Mouse (Mus musculus): ENCODE data around the gene Nudt13. TPM values are rescaled to one million over a fixed set of nuclear protein-coding genes. Genes with fewer than 3 reads are reported as not detected.

Nudt13 gene
- 8.5 and 12.6 TPM in 2 replicates for polyA plus RNA-seq (2014; fragmentation: Nextera tagmentation; extraction: Ambion mirVana)

DNA sequence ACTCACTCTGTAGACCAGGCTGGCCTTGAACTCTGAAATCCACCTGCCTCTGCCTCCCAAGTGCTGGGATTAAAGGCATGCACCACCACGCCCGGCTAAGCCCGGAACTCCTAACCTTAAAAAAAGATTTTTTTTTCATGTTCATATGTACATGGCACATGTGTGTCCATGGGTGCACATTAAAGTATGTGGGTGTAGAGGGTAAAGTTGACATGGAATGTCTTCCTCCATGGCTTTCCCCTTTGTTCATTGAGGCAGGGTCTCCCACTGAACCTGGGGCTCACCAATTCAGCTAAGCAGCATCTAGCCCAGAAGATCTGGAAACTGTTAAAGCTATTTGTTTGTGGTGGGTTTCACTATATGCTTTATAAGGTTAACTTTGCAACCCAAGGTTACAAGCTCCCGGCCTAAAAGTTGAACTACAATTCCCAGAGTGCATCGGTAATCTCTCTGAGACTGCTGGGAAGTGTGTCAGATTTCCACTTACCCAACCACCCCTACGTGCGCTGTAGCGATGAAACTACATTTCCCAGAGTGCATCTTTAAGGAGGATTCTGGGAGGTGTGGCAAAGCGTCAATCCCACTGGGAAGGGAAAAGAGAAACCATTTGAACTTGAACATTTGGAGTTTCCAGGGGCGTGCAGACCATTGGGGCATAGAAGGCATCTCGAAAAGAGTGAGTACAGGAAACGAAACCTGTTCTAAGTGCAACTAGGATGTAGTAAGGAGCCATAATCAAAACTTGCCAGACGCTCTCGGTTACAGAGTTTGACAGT lies at the start of gene Nudt13:
Gene Nudt13, plus strand, starts transcription at position 581 of the 776 bp plus-strand sequence.
- ATAC-seq (replicated peaks; ENCODE audit: low FRiP score) = peak; percentile 96
- peak within 1 kb of the TSS; percentile 57 for H3K9ac ChIP-seq (ENCODE audit: low read length)
- peak within 1 kb of the TSS; percentile 51 for H3K4me3 ChIP-seq (ENCODE audit: low read depth, low read length)
- WGBS = 25% methylated on average over 14 of the region's 14 CpGs
- no peaks in the 10 kb centered on the region; the same call in 1 of the 2 replicates for H3K4me1 ChIP-seq (replicated peaks; ENCODE audit: control insufficient read depth, insufficient read depth, low read length)
- H3K9me3 ChIP-seq (ENCODE audit: control insufficient read depth, low read length) = no peaks in the 10 kb centered on the region
- H3K27me3 ChIP-seq (ENCODE audit: control insufficient read depth, insufficient read depth, low read length) = no peaks in the 10 kb centered on the region
- H3K27ac ChIP-seq (ENCODE audit: low read depth, low read length) = no peak within 1 kb of the TSS
- peak within 1 kb of the TSS; percentile 41 for H3K4me2 ChIP-seq (ENCODE audit: low read depth, low read length, severe bottlenecking)
- H3K36me3 ChIP-seq (ENCODE audit: control insufficient read depth, insufficient read depth, low read length) = no peaks in the 10 kb centered on the region
- peak; percentile 78 for DNase-seq (ENCODE audit: low spot score)

DNA sequence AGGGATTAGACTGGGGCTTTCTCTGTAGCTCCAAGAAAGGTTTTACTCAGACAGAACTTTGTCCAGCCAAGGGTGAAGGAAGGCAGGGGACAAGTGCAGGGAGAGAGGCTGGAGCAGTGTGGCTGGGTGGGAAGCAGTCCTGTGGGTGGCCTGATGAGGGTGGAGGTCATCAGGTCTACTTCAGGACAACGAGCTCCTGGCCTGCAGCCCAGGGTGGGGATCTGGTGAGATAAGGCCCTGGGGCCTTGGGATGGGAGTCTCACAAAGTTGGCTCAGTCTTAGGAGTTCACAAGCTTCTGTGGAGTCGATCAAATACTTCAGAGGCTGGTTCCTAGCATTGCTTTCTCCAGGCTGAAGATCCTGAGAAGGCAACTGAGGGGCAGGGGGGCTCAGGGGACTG lies 49.2 kb upstream of the Nudt13 start:
- Histone ChIP-seq H3K4me2 (ENCODE audit: low read depth, low read length, severe bottlenecking) (no peak overlapping the region), H3K4me1 (replicated peaks; ENCODE audit: control insufficient read depth, insufficient read depth, low read length) (0 out of 2 replicates have a peak, but pooled peaks cover 2% of the 10 kb centered on the region), H3K27ac (ENCODE audit: low read depth, low read length) (no peak overlapping the region), H3K9ac (ENCODE audit: low read length) (no peak overlapping the region), H3K4me3 (ENCODE audit: low read depth, low read length) (no peak overlapping the region), H3K9me3 (ENCODE audit: control insufficient read depth, low read length) (no peaks in the 10 kb centered on the region), H3K27me3 (ENCODE audit: control insufficient read depth, insufficient read depth, low read length) (no peaks in the 10 kb centered on the region), H3K36me3 (ENCODE audit: control insufficient read depth, insufficient read depth, low read length) (no peaks in the 10 kb centered on the region)
- 67% methylated on average over 2 of the region's 2 CpGs for WGBS
- no peak for ATAC-seq (replicated peaks; ENCODE audit: low FRiP score)
- DNase-seq (ENCODE audit: low spot score) = no peak

DNA sequence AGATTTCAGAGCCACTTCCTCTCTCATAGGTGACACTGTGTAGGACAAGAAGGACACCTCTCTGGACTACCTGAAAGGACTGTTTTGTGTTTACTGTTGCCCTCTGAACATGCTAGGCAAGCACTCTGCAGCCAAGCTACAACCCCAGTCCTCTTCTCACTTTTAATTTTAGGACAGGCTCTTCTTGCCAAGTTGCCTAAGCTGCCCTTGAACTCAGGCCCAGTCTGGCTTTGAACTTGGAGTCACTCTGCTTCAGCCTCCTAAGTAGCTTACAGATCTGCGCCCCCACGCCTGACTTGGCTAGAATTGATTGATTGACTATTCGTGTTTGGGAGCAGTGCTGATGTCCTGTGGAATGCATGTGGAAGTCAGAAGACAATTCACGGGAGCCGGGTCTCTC lies 48.6 kb upstream of the Nudt13 start:
- Histone ChIP-seq H3K36me3 (ENCODE audit: control insufficient read depth, insufficient read depth, low read length) (no peaks in the 10 kb centered on the region), H3K4me2 (ENCODE audit: low read depth, low read length, severe bottlenecking) (no peak overlapping the region), H3K27me3 (ENCODE audit: control insufficient read depth, insufficient read depth, low read length) (no peaks in the 10 kb centered on the region), H3K27ac (ENCODE audit: low read depth, low read length) (no peak overlapping the region), H3K9me3 (ENCODE audit: control insufficient read depth, low read length) (no peaks in the 10 kb centered on the region), H3K4me3 (ENCODE audit: low read depth, low read length) (no peak overlapping the region), H3K9ac (ENCODE audit: low read length) (no peak overlapping the region), H3K4me1 (replicated peaks; ENCODE audit: control insufficient read depth, insufficient read depth, low read length) (0 out of 2 replicates have a peak, but pooled peaks cover 2% of the 10 kb centered on the region)
- 86% methylated on average over 5 of the region's 5 CpGs for WGBS
- DNase-seq (ENCODE audit: low spot score) = no peak
- no peak for ATAC-seq (replicated peaks; ENCODE audit: low FRiP score)

DNA sequence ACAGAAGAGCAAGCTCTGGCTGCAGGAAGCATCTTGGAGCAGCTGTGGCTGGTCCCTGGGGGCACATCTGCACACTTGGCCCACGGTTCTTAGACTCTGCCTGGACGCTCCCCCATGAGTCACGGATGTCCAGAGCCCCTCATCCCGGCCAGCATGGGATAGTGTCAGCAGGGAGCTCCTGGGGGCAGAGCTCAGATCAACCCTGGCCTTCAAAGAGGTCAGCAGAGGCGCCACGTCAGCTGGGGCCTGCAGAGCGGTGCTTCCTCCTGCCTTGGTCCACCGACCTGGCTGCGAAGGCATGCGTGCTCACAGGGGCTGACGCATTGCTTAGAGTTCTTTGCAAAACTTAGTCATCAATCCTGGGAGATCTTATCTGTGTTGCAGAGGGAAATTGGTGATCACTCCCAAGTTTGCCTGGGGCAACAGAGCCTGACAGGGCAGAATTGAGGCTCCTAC lies 47.7 kb upstream of the Nudt13 start:
- H3K27me3 ChIP-seq (ENCODE audit: control insufficient read depth, insufficient read depth, low read length) = no peaks in the 10 kb centered on the region
- no peak overlapping the region for H3K9ac ChIP-seq (ENCODE audit: low read length)
- no peak overlapping the region for H3K4me3 ChIP-seq (ENCODE audit: low read depth, low read length)
- no peak overlapping the region for H3K27ac ChIP-seq (ENCODE audit: low read depth, low read length)
- no peak overlapping the region for H3K4me2 ChIP-seq (ENCODE audit: low read depth, low read length, severe bottlenecking)
- DNase-seq (ENCODE audit: low spot score) (no peak), ATAC-seq (replicated peaks; ENCODE audit: low FRiP score) (no peak)
- 79% methylated on average over 11 of the region's 11 CpGs for WGBS
- H3K4me1 ChIP-seq (replicated peaks; ENCODE audit: control insufficient read depth, insufficient read depth, low read length) = 0 out of 2 replicates have a peak, but pooled peaks cover 2% of the 10 kb centered on the region
- H3K36me3 ChIP-seq (ENCODE audit: control insufficient read depth, insufficient read depth, low read length) = no peaks in the 10 kb centered on the region
- no peaks in the 10 kb centered on the region for H3K9me3 ChIP-seq (ENCODE audit: control insufficient read depth, low read length)

DNA sequence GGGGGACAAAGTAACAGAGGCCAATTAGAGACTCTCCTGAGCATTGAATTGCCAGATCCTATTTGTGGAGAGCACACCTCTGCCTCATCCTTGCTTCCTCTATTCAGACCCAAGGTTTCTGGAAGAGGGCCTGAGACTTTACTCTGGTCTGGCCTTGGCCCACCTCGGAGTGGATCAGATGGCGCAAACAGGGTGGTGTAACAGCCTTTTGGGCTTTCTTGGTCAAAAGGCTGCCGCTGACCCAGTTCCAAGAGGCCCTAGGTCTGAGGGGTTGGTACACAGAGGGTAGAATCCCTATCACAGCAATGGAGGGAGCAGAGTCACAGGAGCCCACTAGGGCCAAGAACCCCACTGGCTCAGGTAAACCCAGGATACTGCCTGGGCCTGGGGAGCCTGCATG lies 46.5 kb upstream of the Nudt13 start:
- Histone ChIP-seq H3K4me2 (ENCODE audit: low read depth, low read length, severe bottlenecking) (no peak overlapping the region), H3K4me1 (replicated peaks; ENCODE audit: control insufficient read depth, insufficient read depth, low read length) (0 out of 2 replicates have a peak, but pooled peaks cover 2% of the 10 kb centered on the region), H3K9me3 (ENCODE audit: control insufficient read depth, low read length) (no peaks in the 10 kb centered on the region), H3K27me3 (ENCODE audit: control insufficient read depth, insufficient read depth, low read length) (no peaks in the 10 kb centered on the region), H3K36me3 (ENCODE audit: control insufficient read depth, insufficient read depth, low read length) (no peaks in the 10 kb centered on the region), H3K4me3 (ENCODE audit: low read depth, low read length) (no peak overlapping the region), H3K9ac (ENCODE audit: low read length) (no peak overlapping the region), H3K27ac (ENCODE audit: low read depth, low read length) (no peak overlapping the region)
- DNase-seq (ENCODE audit: low spot score) (no peak), ATAC-seq (replicated peaks; ENCODE audit: low FRiP score) (no peak)
- 91% methylated on average over 3 of the region's 3 CpGs for WGBS

DNA sequence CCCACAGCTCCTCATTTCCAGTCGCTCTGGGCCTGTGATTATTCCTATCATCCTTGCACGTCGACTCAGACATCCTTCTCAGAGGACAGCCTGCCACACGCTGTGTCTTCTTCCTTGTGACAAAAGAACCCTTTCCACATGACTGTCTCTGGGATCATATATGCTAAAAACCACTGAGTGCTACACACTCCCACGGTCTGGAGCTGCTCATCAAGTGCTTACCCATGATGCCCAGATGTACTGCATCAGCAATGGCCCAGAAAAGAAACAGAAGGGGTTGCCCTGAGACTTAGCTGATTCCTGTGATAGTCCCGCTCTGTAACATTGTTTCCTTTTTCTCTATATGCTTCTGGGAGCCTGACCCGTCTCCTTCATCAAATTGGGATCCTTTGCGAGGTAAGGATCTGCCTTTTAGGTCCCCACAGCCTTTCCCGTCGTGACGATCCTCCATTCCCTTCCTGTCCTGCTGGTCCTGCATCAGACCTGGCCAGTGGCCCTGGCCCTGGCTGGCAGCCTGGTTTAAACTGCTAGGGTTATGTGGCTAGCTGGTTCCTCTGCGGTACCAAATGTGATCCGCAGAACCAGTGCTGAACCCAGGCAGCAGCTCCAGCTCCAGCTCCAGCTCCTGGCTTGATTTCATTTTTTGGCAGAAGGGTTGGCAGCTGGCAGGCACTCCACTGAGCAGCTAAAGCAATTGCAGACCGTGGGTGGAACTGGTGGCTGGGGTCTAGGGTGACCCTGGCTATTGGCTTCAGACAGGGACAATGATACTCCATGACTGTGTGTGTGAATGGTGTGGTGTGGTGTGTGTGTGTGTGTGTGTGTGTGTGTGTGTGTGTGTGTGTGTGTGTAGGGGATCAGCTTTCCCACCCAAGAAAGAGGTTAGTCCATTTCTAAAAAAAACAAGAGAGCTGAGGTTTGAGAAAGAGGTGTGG lies 44.0 kb upstream of the Nudt13 start:
- WGBS = 73% methylated on average over 14 of the region's 14 CpGs
- no peak for ATAC-seq (replicated peaks; ENCODE audit: low FRiP score)
- no peak overlapping the region for H3K4me2 ChIP-seq (ENCODE audit: low read depth, low read length, severe bottlenecking)
- H3K4me1 ChIP-seq (replicated peaks; ENCODE audit: control insufficient read depth, insufficient read depth, low read length) = 0 out of 2 replicates have a peak, but pooled peaks cover 2% of the 10 kb centered on the region
- no peaks in the 10 kb centered on the region for H3K27me3 ChIP-seq (ENCODE audit: control insufficient read depth, insufficient read depth, low read length)
- no peak overlapping the region for H3K4me3 ChIP-seq (ENCODE audit: low read depth, low read length)
- no peak overlapping the region for H3K27ac ChIP-seq (ENCODE audit: low read depth, low read length)
- no peaks in the 10 kb centered on the region for H3K9me3 ChIP-seq (ENCODE audit: control insufficient read depth, low read length)
- H3K9ac ChIP-seq (ENCODE audit: low read length) = no peak overlapping the region
- no peak for DNase-seq (ENCODE audit: low spot score)
- no peaks in the 10 kb centered on the region for H3K36me3 ChIP-seq (ENCODE audit: control insufficient read depth, insufficient read depth, low read length)

DNA sequence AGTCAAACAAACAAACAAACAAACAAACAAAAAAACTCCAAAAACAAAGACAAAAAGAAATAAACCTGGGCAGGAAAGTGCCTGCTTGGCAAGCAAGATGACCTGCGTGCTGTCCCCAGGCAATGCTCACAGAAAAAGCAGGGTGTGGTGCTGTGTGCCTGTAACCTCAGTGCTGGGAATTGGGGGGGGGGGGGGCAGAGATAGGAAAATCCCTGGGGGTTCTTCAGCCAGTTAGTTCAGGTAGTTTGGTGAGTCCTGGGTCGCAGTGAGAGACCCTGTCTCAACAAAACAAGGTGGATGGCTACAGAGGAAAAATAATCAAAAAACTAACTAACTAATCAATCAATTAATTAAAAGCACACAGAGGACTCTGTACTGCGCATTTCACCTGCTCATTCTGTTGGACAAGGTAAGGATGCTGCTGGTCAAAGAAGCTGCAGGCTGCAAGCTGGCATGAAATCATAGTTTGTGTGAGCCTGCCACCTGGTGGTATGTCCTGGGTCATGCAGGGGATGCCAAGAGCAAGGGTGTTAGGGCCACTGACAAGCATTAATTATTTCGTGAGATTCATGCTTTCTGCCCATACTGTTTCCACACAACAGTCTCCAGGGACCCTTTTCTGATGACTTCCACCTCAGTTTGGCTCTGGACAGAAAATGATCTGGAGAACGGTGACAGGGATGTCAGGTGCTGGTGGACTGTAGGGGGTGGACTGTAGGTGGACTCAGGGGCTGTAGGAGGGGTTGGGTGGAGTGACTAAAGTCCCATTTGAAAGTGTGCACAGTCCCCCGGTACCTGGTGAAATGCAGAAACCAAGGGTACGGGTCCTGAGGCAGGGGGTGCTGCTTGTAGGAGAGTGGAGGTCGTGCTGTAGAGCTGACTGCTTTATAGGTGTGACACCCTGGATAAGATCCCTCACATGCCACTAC lies 36.0 kb upstream of the Nudt13 start:
- no peak overlapping the region for H3K9ac ChIP-seq (ENCODE audit: low read length)
- ATAC-seq (replicated peaks; ENCODE audit: low FRiP score) (peak; percentile 76), DNase-seq (ENCODE audit: low spot score) (peak; percentile 90)
- no peaks in the 10 kb centered on the region for H3K9me3 ChIP-seq (ENCODE audit: control insufficient read depth, low read length)
- H3K36me3 ChIP-seq (ENCODE audit: control insufficient read depth, insufficient read depth, low read length) = no peaks in the 10 kb centered on the region
- H3K4me2 ChIP-seq (ENCODE audit: low read depth, low read length, severe bottlenecking) = no peak overlapping the region
- H3K4me1 ChIP-seq (replicated peaks; ENCODE audit: control insufficient read depth, insufficient read depth, low read length) = no peaks in the 10 kb centered on the region
- WGBS = 55% methylated on average over 8 of the region's 8 CpGs
- H3K27me3 ChIP-seq (ENCODE audit: control insufficient read depth, insufficient read depth, low read length) = no peaks in the 10 kb centered on the region
- no peak overlapping the region for H3K27ac ChIP-seq (ENCODE audit: low read depth, low read length)
- no peak overlapping the region for H3K4me3 ChIP-seq (ENCODE audit: low read depth, low read length)

DNA sequence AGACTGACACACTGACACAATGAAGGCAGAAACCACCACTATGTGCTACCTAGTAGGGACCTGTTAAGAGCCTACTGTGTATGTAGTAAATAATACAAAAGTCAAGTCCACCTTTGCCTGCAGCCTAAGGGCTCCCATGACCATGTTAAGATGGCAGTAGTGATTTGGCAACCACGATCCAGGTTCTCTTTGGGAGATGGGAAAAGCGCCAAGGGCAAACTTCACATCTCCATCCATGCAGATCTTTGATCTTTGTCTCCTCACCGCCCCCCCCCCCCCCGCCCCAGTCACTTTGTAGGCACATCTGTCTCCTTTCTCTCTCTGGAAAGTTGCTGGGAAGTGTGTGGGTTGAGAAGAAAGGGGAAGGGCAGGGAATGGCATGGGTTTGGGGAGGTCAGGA lies 32.2 kb upstream of the Nudt13 start:
- 74% methylated on average over 4 of the region's 4 CpGs for WGBS
- no peak for ATAC-seq (replicated peaks; ENCODE audit: low FRiP score)

More for the DNA sequence above, 32.2 kb upstream of the Nudt13 start:
- H3K4me1 ChIP-seq (replicated peaks; ENCODE audit: control insufficient read depth, insufficient read depth, low read length) = no peaks in the 10 kb centered on the region
- no peaks in the 10 kb centered on the region for H3K9me3 ChIP-seq (ENCODE audit: control insufficient read depth, low read length)
- no peaks in the 10 kb centered on the region for H3K36me3 ChIP-seq (ENCODE audit: control insufficient read depth, insufficient read depth, low read length)
- no peak overlapping the region for H3K9ac ChIP-seq (ENCODE audit: low read length)
- no peak for DNase-seq (ENCODE audit: low spot score)
- H3K4me3 ChIP-seq (ENCODE audit: low read depth, low read length) = no peak overlapping the region
- H3K27me3 ChIP-seq (ENCODE audit: control insufficient read depth, insufficient read depth, low read length) = no peaks in the 10 kb centered on the region
- H3K27ac ChIP-seq (ENCODE audit: low read depth, low read length) = no peak overlapping the region
- no peak overlapping the region for H3K4me2 ChIP-seq (ENCODE audit: low read depth, low read length, severe bottlenecking)
